Mouse (Mus musculus): ENCODE results near the gene Olfr427. TPM values are rescaled to one million over a fixed set of nuclear protein-coding genes. Genes with fewer than 3 reads are reported as not detected.

Olfr427 gene
- polyA plus RNA-seq, 1 experiment from 2014 or later: not detected

DNA sequence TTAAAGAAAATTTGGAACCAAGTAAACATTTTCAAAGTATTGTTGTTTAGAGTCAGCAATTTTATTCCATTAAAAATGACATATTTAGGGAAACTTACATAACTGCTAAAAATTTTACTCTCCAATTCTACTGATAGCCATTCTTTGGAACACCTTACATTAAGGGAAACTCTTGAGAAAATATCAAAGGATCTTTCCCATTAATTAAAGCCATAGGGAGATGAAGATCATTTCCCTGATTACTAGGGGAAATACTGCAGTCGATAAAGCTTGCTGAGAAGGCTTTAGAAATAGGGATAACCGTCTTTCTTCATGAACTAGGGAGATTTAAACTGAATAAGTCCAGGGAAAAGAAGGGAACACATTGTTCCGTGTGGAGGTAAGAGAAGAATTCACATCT lies 34.5 kb downstream of the Olfr427 start, which contains the start of gene Olfr424:
Gene Olfr424 (plus strand): TSS at position 301 of the 400 bp plus-strand sequence.
- Histone ChIP-seq H3K36me3 (no peaks in the 10 kb centered on the region), H3K4me1 (no peaks in the 10 kb centered on the region), H3K9ac (no peak within 1 kb of the TSS), H3K4me2 (replicated peaks) (no peak within 1 kb of the TSS), H3K27me3 (no peaks in the 10 kb centered on the region), H3K27ac (no peak within 1 kb of the TSS), H3K9me3 (no peaks in the 10 kb centered on the region), H3K4me3 (no peak within 1 kb of the TSS)
- 72% methylated on average over 3 of the region's 3 CpGs for WGBS
- no peak for ATAC-seq (ENCODE audit: low FRiP score, low read depth)

DNA sequence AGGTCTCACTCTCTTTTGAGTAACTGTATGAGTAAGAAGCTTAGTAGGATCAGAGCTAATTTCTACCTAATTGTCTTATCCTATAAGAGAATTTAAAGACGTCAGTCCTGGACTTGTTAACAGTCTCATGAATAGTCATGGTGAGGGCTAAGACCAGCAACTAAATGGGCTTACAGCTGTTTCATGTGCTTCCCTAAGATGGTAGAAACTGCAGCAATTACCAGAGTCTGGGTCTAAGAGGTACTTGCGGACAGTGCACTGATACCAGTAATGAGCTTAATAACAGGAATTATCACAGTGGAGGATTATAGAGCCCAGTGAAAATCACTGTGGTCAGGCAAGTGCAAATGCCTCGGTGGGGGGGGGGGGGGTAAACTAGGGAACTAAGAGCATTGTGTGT lies 35.3 kb downstream of the Olfr427 start:
- no peak overlapping the region for H3K4me2 ChIP-seq (replicated peaks)

DNA sequence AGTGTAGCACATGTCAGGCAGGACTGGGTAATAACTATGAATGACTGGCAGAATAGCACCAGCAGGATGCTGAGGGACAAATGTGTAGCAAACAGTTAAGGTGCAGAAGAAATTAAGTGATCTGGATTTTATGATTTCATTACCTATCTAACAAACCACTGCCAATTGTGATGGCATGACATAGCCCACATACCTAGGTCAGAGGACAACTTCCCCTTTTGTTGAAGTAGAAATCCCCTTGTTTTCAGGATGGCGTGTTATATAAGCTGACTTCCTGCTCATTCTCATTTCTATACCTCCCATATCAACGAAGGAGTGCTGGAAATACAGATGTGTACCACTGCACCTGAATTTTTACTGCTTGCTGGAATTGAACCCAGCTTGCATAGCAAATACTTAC lies 44.7 kb downstream of the Olfr427 start:
- no peaks in the 10 kb centered on the region for H3K36me3 ChIP-seq
- ATAC-seq (ENCODE audit: low FRiP score, low read depth): no peak
- no peaks in the 10 kb centered on the region for H3K4me1 ChIP-seq
- no peaks in the 10 kb centered on the region for H3K9me3 ChIP-seq
- no peak overlapping the region for H3K4me2 ChIP-seq (replicated peaks)
- no peaks in the 10 kb centered on the region for H3K27me3 ChIP-seq
- 72% methylated on average over 2 of the region's 2 CpGs for WGBS
- H3K4me3 ChIP-seq: no peak overlapping the region
- H3K27ac ChIP-seq: no peak overlapping the region
- no peak overlapping the region for H3K9ac ChIP-seq

More for the DNA sequence above, 35.3 kb downstream of the Olfr427 start:
- no peak overlapping the region for H3K4me3 ChIP-seq
- no peak for ATAC-seq (ENCODE audit: low FRiP score, low read depth)
- H3K9ac ChIP-seq: no peak overlapping the region
- no peaks in the 10 kb centered on the region for H3K9me3 ChIP-seq
- no peaks in the 10 kb centered on the region for H3K36me3 ChIP-seq
- H3K27me3 ChIP-seq: no peaks in the 10 kb centered on the region
- no peak overlapping the region for H3K27ac ChIP-seq
- WGBS: 58% methylated on average over 3 of the region's 3 CpGs
- H3K4me1 ChIP-seq: no peaks in the 10 kb centered on the region

DNA sequence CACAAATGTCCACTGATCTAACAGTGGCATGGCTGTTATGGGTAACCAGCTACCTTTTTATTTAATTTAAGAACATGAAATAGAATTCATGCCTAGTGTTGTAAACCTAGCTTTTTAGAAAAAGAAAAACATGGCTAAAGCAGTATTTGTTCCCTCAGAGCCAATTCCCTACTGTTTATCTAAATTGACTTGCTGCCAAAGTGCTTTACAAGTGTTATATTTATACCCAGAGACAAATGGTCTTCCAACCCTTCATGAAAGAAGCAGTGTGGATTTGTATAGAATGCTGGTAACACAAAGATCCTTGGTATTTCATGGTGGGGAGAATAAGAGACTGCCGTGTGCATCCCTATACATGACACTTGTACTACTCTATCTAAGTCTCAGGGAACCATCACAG lies 50.0 kb downstream of the Olfr427 start:
- Histone ChIP-seq H3K4me3 (no peak overlapping the region), H3K4me2 (replicated peaks) (no peak overlapping the region), H3K9ac (no peak overlapping the region), H3K9me3 (no peaks in the 10 kb centered on the region), H3K27me3 (no peaks in the 10 kb centered on the region), H3K4me1 (no peaks in the 10 kb centered on the region), H3K36me3 (no peaks in the 10 kb centered on the region), H3K27ac (no peak overlapping the region)
- no peak for ATAC-seq (ENCODE audit: low FRiP score, low read depth)
- WGBS: 93% methylated on average over 1 of the region's 1 CpGs

DNA sequence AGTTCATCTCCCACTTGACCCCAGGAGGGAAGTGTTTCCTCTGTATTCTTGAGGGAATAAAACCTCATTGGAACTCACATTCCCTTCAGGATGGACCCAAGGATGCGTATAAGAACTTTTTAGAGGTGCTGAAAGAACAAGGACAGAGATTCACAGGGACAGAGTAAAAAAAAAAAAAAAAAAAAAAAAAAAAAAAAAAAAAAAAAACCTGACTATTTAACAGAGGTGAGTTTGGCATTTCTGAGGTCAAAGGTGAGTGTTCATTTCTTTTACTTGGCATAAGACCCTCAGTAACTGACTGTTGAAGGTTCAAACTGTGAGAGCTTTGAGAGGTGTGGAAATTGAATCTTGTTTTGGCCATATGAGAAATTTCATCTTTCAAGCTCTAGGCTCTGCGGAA lies 52.6 kb downstream of the Olfr427 start:
- 84% methylated on average over 2 of the region's 2 CpGs for WGBS
- Histone ChIP-seq H3K4me2 (replicated peaks) (no peak overlapping the region), H3K36me3 (no peaks in the 10 kb centered on the region)

More for the DNA sequence above, 52.6 kb downstream of the Olfr427 start:
- Histone ChIP-seq H3K9ac (no peak overlapping the region), H3K4me3 (no peak overlapping the region), H3K4me1 (no peaks in the 10 kb centered on the region), H3K27ac (no peak overlapping the region), H3K27me3 (no peaks in the 10 kb centered on the region), H3K9me3 (no peaks in the 10 kb centered on the region)
- no peak for ATAC-seq (ENCODE audit: low FRiP score, low read depth)

Other genes with a start within 250 kb of the Olfr427 start
- gene Ifi211, start 183.8 kb upstream of the Olfr427 start, polyA plus RNA-seq (2015; fragmentation: Nextera tagmentation; extraction: Ambion mirVana): 0.48 and 0.72 TPM in 2 replicates
- 1.1 and 1.7 TPM in 2 replicates for gene Mndal, start 154.4 kb upstream of the Olfr427 start, polyA plus RNA-seq (2015; fragmentation: Nextera tagmentation; extraction: Ambion mirVana)
- 0.70 and 0.78 TPM in 2 replicates for gene Ifi203, start 154.2 kb upstream of the Olfr427 start, polyA plus RNA-seq (2015; fragmentation: Nextera tagmentation; extraction: Ambion mirVana)
- 0.57 and 0.60 TPM in 2 replicates for gene Ifi202b, start 114.1 kb upstream of the Olfr427 start, polyA plus RNA-seq (2015; fragmentation: Nextera tagmentation; extraction: Ambion mirVana)
- gene Ifi205, start 65.1 kb upstream of the Olfr427 start, polyA plus RNA-seq (2015; fragmentation: Nextera tagmentation; extraction: Ambion mirVana): 0.22 and 0.29 TPM in 2 replicates
- gene Olfr433, start 56.2 kb upstream of the Olfr427 start, polyA plus RNA-seq (2015; fragmentation: Nextera tagmentation; extraction: Ambion mirVana): 0.05 TPM in 1 of 2 replicates, not detected in the other
- not detected in 2 replicates for gene Olfr432, start 47.7 kb upstream of the Olfr427 start, polyA plus RNA-seq (2015; fragmentation: Nextera tagmentation; extraction: Ambion mirVana)
- not detected in 2 replicates for gene Olfr430, start 30.3 kb upstream of the Olfr427 start, polyA plus RNA-seq (2015; fragmentation: Nextera tagmentation; extraction: Ambion mirVana)
- gene Olfr429, start 12.6 kb upstream of the Olfr427 start, polyA plus RNA-seq (2015; fragmentation: Nextera tagmentation; extraction: Ambion mirVana): not detected in 2 replicates
- not detected in 2 replicates for gene Olfr231, start 24.3 kb downstream of the Olfr427 start, polyA plus RNA-seq (2015; fragmentation: Nextera tagmentation; extraction: Ambion mirVana)
- not detected in 2 replicates for gene Olfr424, start 34.6 kb downstream of the Olfr427 start, polyA plus RNA-seq (2015; fragmentation: Nextera tagmentation; extraction: Ambion mirVana)
- not detected in 2 replicates for gene Olfr420, start 58.7 kb downstream of the Olfr427 start, polyA plus RNA-seq (2015; fragmentation: Nextera tagmentation; extraction: Ambion mirVana)
- gene Spta1, start 75.9 kb downstream of the Olfr427 start, polyA plus RNA-seq (2015; fragmentation: Nextera tagmentation; extraction: Ambion mirVana): 0.27 and 0.59 TPM in 2 replicates
- not detected in 2 replicates for gene Olfr419, start 155.2 kb downstream of the Olfr427 start, polyA plus RNA-seq (2015; fragmentation: Nextera tagmentation; extraction: Ambion mirVana)
- gene Mptx1, start 233.6 kb downstream of the Olfr427 start, polyA plus RNA-seq (2015; fragmentation: Nextera tagmentation; extraction: Ambion mirVana): not detected in 2 replicates

All from limb, embryonic 13.5 days (tissue).